Comparison of ENCODE assay signal across 14 mouse cellular contexts in genomic region chr11:76695810-76696209, GRCm38 (mm10). TPM values are rescaled to one million over a fixed set of nuclear protein-coding genes. Genes with fewer than 3 reads are reported as not detected.
DNase-seq lines count a peak whose midpoint lies in the region; ATAC-seq lines count a peak whose summit lies in the region.
"Had no signal": no experiment of that assay in that cellular context is flagged by ENCODE, and none has a peak within 500 bp of the region (broad histone marks: within the 10 kb centered on the region; RNA-seq: fewer than 3 reads in every experiment).

No protein-coding gene starts in this region.

- 66% methylated on average over 6 of the region's 6 CpGs for WGBS in forebrain, embryonic 16.5 days
- 71% methylated on average over 6 of the region's 6 CpGs for WGBS in forebrain, embryonic 13.5 days

- H3K27me3 ChIP-seq in forebrain, embryonic 16.5 days (replicated peaks; ENCODE audit: control insufficient read depth, insufficient read depth, low read length): no peaks in the 10 kb centered on the region
- H3K27me3 ChIP-seq in forebrain, embryonic 13.5 days: no peaks in the 10 kb centered on the region
- H3K27me3 ChIP-seq: midbrain, embryonic 15.5 days had no signal

- intact Hi-C loops in left cerebral cortex, postnatal 10 days (cut with DNase I): no loop called here

- H3K9ac ChIP-seq in forebrain, embryonic 16.5 days (replicated peaks; ENCODE audit: low read depth, low read length): no peak overlapping the region
- H3K9ac ChIP-seq in forebrain, embryonic 13.5 days: no peak overlapping the region
- H3K9ac ChIP-seq: limb, embryonic 15.5 days; midbrain, embryonic 15.5 days had no signal

- no peak overlapping the region for H3K4me3 ChIP-seq in forebrain, embryonic 16.5 days (replicated peaks; ENCODE audit: low read length)
- H3K4me3 ChIP-seq in forebrain, embryonic 13.5 days: no peak overlapping the region
- H3K4me3 ChIP-seq: limb, embryonic 15.5 days; midbrain, embryonic 15.5 days had no signal

- no peaks in the 10 kb centered on the region for H3K9me3 ChIP-seq in forebrain, embryonic 16.5 days (ENCODE audit: control insufficient read depth, low read length)
- no peaks in the 10 kb centered on the region for H3K9me3 ChIP-seq in forebrain, embryonic 13.5 days (replicated peaks)
- H3K9me3 ChIP-seq: limb, embryonic 15.5 days; midbrain, embryonic 15.5 days had no signal

- peak; percentile 18 for DNase-seq in left cerebral cortex, adult 11 months (ENCODE audit: low spot score)
- no peak for DNase-seq in left cerebral cortex, postnatal 10 days (ENCODE audit: extremely low spot score in 1 of 2, low spot score in 2 of 2)
- peak; percentile 82 for DNase-seq in ES-CJ7 (ENCODE audit: low read depth, low spot score)
- peak; percentile 4 for DNase-seq in c-Kit-positive CD71-positive TER-119-positive erythroid progenitor cells, embryonic 14.5 days (ENCODE audit: low spot score)
- DNase-seq in kidney, adult 8-10 months: no peak
- DNase-seq in neural tube, embryonic 10.5 days (ENCODE audit: extremely low spot score, low spot score): no peak
- DNase-seq: embryo, embryonic 11 days; gastrocnemius, postnatal 14 days; kidney, postnatal 25 days had no signal

- peak overlapping the region; percentile 35 for H3K27ac ChIP-seq in forebrain, embryonic 16.5 days (ENCODE audit: low read length)
- H3K27ac ChIP-seq in forebrain, embryonic 13.5 days: no peak overlapping the region
- H3K27ac ChIP-seq: limb, embryonic 15.5 days; midbrain, embryonic 15.5 days had no signal

- H3K4me1 ChIP-seq in forebrain, embryonic 16.5 days (replicated peaks; ENCODE audit: control insufficient read depth, insufficient read depth, low read length): 0 out of 2 replicates have a peak, but pooled peaks cover 3% of the 10 kb centered on the region
- H3K4me1 ChIP-seq in forebrain, embryonic 13.5 days: 0 out of 2 replicates have a peak, but pooled peaks cover 3% of the 10 kb centered on the region
- H3K4me1 ChIP-seq: midbrain, embryonic 15.5 days had no signal

- no peaks in the 10 kb centered on the region for H3K36me3 ChIP-seq in forebrain, embryonic 16.5 days (ENCODE audit: control insufficient read depth, insufficient read depth)
- no peaks in the 10 kb centered on the region for H3K36me3 ChIP-seq in forebrain, embryonic 13.5 days (ENCODE audit: poor library complexity, severe bottlenecking)
- H3K36me3 ChIP-seq: limb, embryonic 15.5 days; midbrain, embryonic 15.5 days had no signal

- H3K4me2 ChIP-seq in forebrain, embryonic 16.5 days (ENCODE audit: low read length): 0 out of 2 replicates have a peak overlapping the region, but pooled peaks have one; percentile 11
- H3K4me2 ChIP-seq in forebrain, embryonic 13.5 days: no peak overlapping the region
- H3K4me2 ChIP-seq: limb, embryonic 15.5 days; midbrain, embryonic 15.5 days had no signal

- ATAC-seq in forebrain, embryonic 16.5 days: no peak
- ATAC-seq in forebrain, embryonic 13.5 days: no peak
- ATAC-seq: midbrain, embryonic 15.5 days had no signal

RNA-seq across cellular contexts. Expression of gene Trarg1, which starts 16.2 kb away (rescaled TPM):
- 0.24 and 0.27 TPM in 2 replicates for polyA plus RNA-seq in forebrain, embryonic 16.5 days (2015; fragmentation: Nextera tagmentation; extraction: Ambion mirVana)
- 0.06 TPM in 1 of 2 replicates, not detected in the other for polyA plus RNA-seq in forebrain, embryonic 13.5 days (2015; fragmentation: Nextera tagmentation; extraction: Ambion mirVana)
- total RNA-seq in left cerebral cortex, postnatal 10 days (2021): 1 to 10 TPM in 1 of 2 experiments, under 1 TPM in 1; 0.91 to 1.0 TPM

RNA-seq across cellular contexts. Expression of gene Bhlha9, which starts 23.5 kb away (rescaled TPM):
- polyA plus RNA-seq in forebrain, embryonic 16.5 days (2015; fragmentation: Nextera tagmentation; extraction: Ambion mirVana): 0.27 and 1.3 TPM in 2 replicates
- polyA plus RNA-seq in forebrain, embryonic 13.5 days (2015; fragmentation: Nextera tagmentation; extraction: Ambion mirVana): 0.14 and 0.19 TPM in 2 replicates
- 1 to 10 TPM; 4.1 to 4.8 TPM for total RNA-seq in left cerebral cortex, postnatal 10 days (2021)
- total RNA-seq: gastrocnemius, postnatal 14 days; heart, postnatal 25 days had no signal

Comparison
In these comparisons a context has a peak if more than half of its experiments do, and no peak if none do; other contexts are left out.
1. DNase-seq: peak in left cerebral cortex, adult 11 months (single experiment), ES-CJ7 (single experiment) and c-Kit-positive CD71-positive TER-119-positive erythroid progenitor cells, embryonic 14.5 days (single experiment); none in left cerebral cortex, postnatal 10 days (0 of 2), kidney, adult 8-10 months (0 of 2) and neural tube, embryonic 10.5 days (single experiment).